ENCODE assay signal across 29 mouse cellular contexts in the genomic region with DNA sequence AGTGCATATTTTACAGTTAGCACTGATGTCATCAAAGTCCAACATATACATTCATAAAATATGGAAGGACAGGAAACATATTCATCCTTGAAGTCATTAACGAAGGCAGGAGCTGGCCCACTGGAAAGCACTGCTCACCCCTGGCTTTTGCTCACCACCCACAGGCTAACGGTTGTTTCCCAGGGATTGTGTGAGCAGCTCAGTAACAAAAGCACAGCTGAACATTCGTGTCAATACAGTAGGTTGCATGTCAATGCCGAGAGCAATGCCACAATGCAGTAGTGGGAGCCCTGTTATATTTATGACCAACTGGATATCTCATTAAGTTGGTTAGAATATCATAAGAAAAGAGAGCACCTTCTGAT.
DNase-seq lines count a peak whose midpoint lies in the region; ATAC-seq and TF ChIP-seq lines count a peak whose summit lies in the region.
"Had no signal": no experiment of that assay in that cellular context is flagged by ENCODE, and none has a peak within 500 bp of the region (broad histone marks: within the 10 kb centered on the region; RNA-seq: fewer than 3 reads in every experiment).

No protein-coding gene starts in this region.

- ATAC-seq in forebrain, embryonic 12.5 days (ENCODE audit: low FRiP score): no peak
- ATAC-seq in forebrain, embryonic 16.5 days: no peak
- ATAC-seq in hindbrain, embryonic 12.5 days (ENCODE audit: low FRiP score): peak; percentile 59; the same call in 1 of the 2 replicates
- no peak for ATAC-seq in neural tube, embryonic 11.5 days (ENCODE audit: insufficient read depth, low FRiP score, low TSS enrichment)
- no peak for ATAC-seq in neural tube, embryonic 15.5 days (ENCODE audit: low FRiP score)
- ATAC-seq: activated CD4-positive, CD25-positive, alpha-beta regulatory T cell, adult 4 months; liver, embryonic 12.5 days; lung, postnatal 0 days had no signal

- no peak for TF ChIP-seq CTCF in left cerebral cortex, adult 2 months (IDR thresholded peaks at IDR 0.05)

- intact Hi-C loops in left cerebral cortex, adult 2 months (cut with DNase I): no loop called here

- 0 out of 2 replicates have a peak overlapping the region, but pooled peaks have one; percentile 13 for H3K27ac ChIP-seq in forebrain, embryonic 12.5 days
- H3K27ac ChIP-seq in forebrain, embryonic 16.5 days (ENCODE audit: low read length): no peak overlapping the region
- peak overlapping the region; percentile 73 for H3K27ac ChIP-seq in hindbrain, embryonic 12.5 days
- H3K27ac ChIP-seq in hindbrain, embryonic 10.5 days: no peak overlapping the region
- H3K27ac ChIP-seq in neural tube, embryonic 11.5 days (ENCODE audit: low read depth, low read length): 0 out of 2 replicates have a peak overlapping the region, but pooled peaks have one; percentile 29
- H3K27ac ChIP-seq in neural tube, embryonic 15.5 days (replicated peaks): peak overlapping the region; percentile 54; the same call in 1 of the 2 replicates
- no peak overlapping the region for H3K27ac ChIP-seq in left cerebral cortex, adult 2 months
- H3K27ac ChIP-seq: heart, adult 2 months; kidney, embryonic 15.5 days; liver, embryonic 12.5 days; stomach, postnatal 0 days had no signal

- H3K9ac ChIP-seq in forebrain, embryonic 12.5 days: no peak overlapping the region
- H3K9ac ChIP-seq in forebrain, embryonic 16.5 days (replicated peaks; ENCODE audit: low read depth, low read length): no peak overlapping the region
- no peak overlapping the region for H3K9ac ChIP-seq in hindbrain, embryonic 12.5 days
- H3K9ac ChIP-seq in neural tube, embryonic 11.5 days (ENCODE audit: low read length): no peak overlapping the region
- no peak overlapping the region for H3K9ac ChIP-seq in neural tube, embryonic 15.5 days (replicated peaks)
- H3K9ac ChIP-seq: heart, embryonic 12.5 days; kidney, embryonic 15.5 days; liver, embryonic 12.5 days had no signal

- no peak overlapping the region for H3K4me3 ChIP-seq in forebrain, embryonic 12.5 days (replicated peaks)
- no peak overlapping the region for H3K4me3 ChIP-seq in forebrain, embryonic 16.5 days (replicated peaks; ENCODE audit: low read length)
- no peak overlapping the region for H3K4me3 ChIP-seq in hindbrain, embryonic 12.5 days
- no peak overlapping the region for H3K4me3 ChIP-seq in hindbrain, embryonic 10.5 days
- H3K4me3 ChIP-seq in neural tube, embryonic 11.5 days (ENCODE audit: low read depth, low read length): no peak overlapping the region
- H3K4me3 ChIP-seq in neural tube, embryonic 15.5 days (replicated peaks): no peak overlapping the region
- no peak overlapping the region for H3K4me3 ChIP-seq in left cerebral cortex, adult 2 months
- H3K4me3 ChIP-seq: heart, adult 2 months; heart, embryonic 12.5 days; kidney, embryonic 15.5 days; liver, embryonic 12.5 days; megakaryocyte, embryonic 14.5 days had no signal

- no peak for DNase-seq in hindbrain, embryonic 10.5 days (ENCODE audit: low spot score)
- DNase-seq in neural tube, embryonic 11.5 days (ENCODE audit: low spot score): no peak
- no peak for DNase-seq in neural tube, embryonic 10.5 days (ENCODE audit: extremely low spot score, low spot score)
- DNase-seq in left cerebral cortex, adult 2 months (ENCODE audit: extremely low spot score in 1 of 2, low spot score in 2 of 2): no peak
- DNase-seq: adrenal gland, adult 8-10 months; cerebellum, adult 8-10 months; cerebellum, postnatal 25 days; heart, adult 2 months; heart, postnatal 4 days; kidney, adult 18-20 months; kidney, postnatal 25 days; left cerebral cortex, postnatal 4 days; lung, adult 18-20 months; lung, postnatal 4 days; right cerebral cortex, adult 18-20 months; thymus, adult 18-20 months; thymus, postnatal 25 days had no signal

- H3K4me1 ChIP-seq in forebrain, embryonic 12.5 days: 0 out of 2 replicates have a peak, but pooled peaks cover 3% of the 10 kb centered on the region
- no peaks in the 10 kb centered on the region for H3K4me1 ChIP-seq in forebrain, embryonic 16.5 days (replicated peaks; ENCODE audit: control insufficient read depth, insufficient read depth, low read length)
- H3K4me1 ChIP-seq in hindbrain, embryonic 12.5 days: no peaks in the 10 kb centered on the region
- no peaks in the 10 kb centered on the region for H3K4me1 ChIP-seq in hindbrain, embryonic 10.5 days (replicated peaks)
- H3K4me1 ChIP-seq in neural tube, embryonic 11.5 days (ENCODE audit: control insufficient read depth, insufficient read depth, low read length): no peaks in the 10 kb centered on the region
- no peaks in the 10 kb centered on the region for H3K4me1 ChIP-seq in neural tube, embryonic 15.5 days
- H3K4me1 ChIP-seq: heart, embryonic 12.5 days; kidney, embryonic 15.5 days; liver, embryonic 12.5 days; megakaryocyte, embryonic 14.5 days had no signal

- H3K9me3 ChIP-seq in forebrain, embryonic 12.5 days: no peaks in the 10 kb centered on the region
- H3K9me3 ChIP-seq in forebrain, embryonic 16.5 days (ENCODE audit: control insufficient read depth, low read length): no peaks in the 10 kb centered on the region
- H3K9me3 ChIP-seq in hindbrain, embryonic 12.5 days (replicated peaks): no peaks in the 10 kb centered on the region
- H3K9me3 ChIP-seq in hindbrain, embryonic 10.5 days: no peaks in the 10 kb centered on the region
- no peaks in the 10 kb centered on the region for H3K9me3 ChIP-seq in neural tube, embryonic 11.5 days (ENCODE audit: control insufficient read depth, low read length)
- no peaks in the 10 kb centered on the region for H3K9me3 ChIP-seq in neural tube, embryonic 15.5 days (replicated peaks)
- H3K9me3 ChIP-seq: heart, embryonic 12.5 days; kidney, embryonic 15.5 days; liver, embryonic 12.5 days; megakaryocyte, embryonic 14.5 days had no signal

- WGBS in forebrain, embryonic 12.5 days: 52% methylated on average over 4 of the region's 4 CpGs
- 44% methylated on average over 4 of the region's 4 CpGs for WGBS in forebrain, embryonic 16.5 days
- 55% methylated on average over 4 of the region's 4 CpGs for WGBS in hindbrain, embryonic 12.5 days
- WGBS in hindbrain, embryonic 10.5 days: 80% methylated on average over 4 of the region's 4 CpGs
- 79% methylated on average over 4 of the region's 4 CpGs for WGBS in neural tube, embryonic 11.5 days
- 48% methylated on average over 4 of the region's 4 CpGs for WGBS in neural tube, embryonic 15.5 days

- H3K27me3 ChIP-seq in forebrain, embryonic 12.5 days: no peaks in the 10 kb centered on the region
- no peaks in the 10 kb centered on the region for H3K27me3 ChIP-seq in forebrain, embryonic 16.5 days (replicated peaks; ENCODE audit: control insufficient read depth, insufficient read depth, low read length)
- H3K27me3 ChIP-seq in hindbrain, embryonic 12.5 days: no peaks in the 10 kb centered on the region
- H3K27me3 ChIP-seq in hindbrain, embryonic 10.5 days (ENCODE audit: insufficient read depth, poor library complexity, severe bottlenecking): no peaks in the 10 kb centered on the region
- H3K27me3 ChIP-seq in neural tube, embryonic 11.5 days (ENCODE audit: control insufficient read depth, insufficient read depth, low read length): no peaks in the 10 kb centered on the region
- no peaks in the 10 kb centered on the region for H3K27me3 ChIP-seq in neural tube, embryonic 15.5 days (replicated peaks)
- H3K27me3 ChIP-seq: CH12.LX; heart, embryonic 12.5 days; kidney, embryonic 15.5 days; liver, embryonic 12.5 days; megakaryocyte, embryonic 14.5 days had no signal

- H3K4me2 ChIP-seq in forebrain, embryonic 12.5 days: no peak overlapping the region
- H3K4me2 ChIP-seq in forebrain, embryonic 16.5 days (ENCODE audit: low read length): no peak overlapping the region
- H3K4me2 ChIP-seq in hindbrain, embryonic 12.5 days (replicated peaks): no peak overlapping the region
- H3K4me2 ChIP-seq in neural tube, embryonic 11.5 days (ENCODE audit: low read depth): no peak overlapping the region
- no peak overlapping the region for H3K4me2 ChIP-seq in neural tube, embryonic 15.5 days
- H3K4me2 ChIP-seq: heart, embryonic 12.5 days; kidney, embryonic 15.5 days; liver, embryonic 12.5 days had no signal

- H3K36me3 ChIP-seq in forebrain, embryonic 12.5 days (replicated peaks): no peaks in the 10 kb centered on the region
- H3K36me3 ChIP-seq in forebrain, embryonic 16.5 days (ENCODE audit: control insufficient read depth, insufficient read depth): no peaks in the 10 kb centered on the region
- no peaks in the 10 kb centered on the region for H3K36me3 ChIP-seq in hindbrain, embryonic 12.5 days
- no peaks in the 10 kb centered on the region for H3K36me3 ChIP-seq in hindbrain, embryonic 10.5 days
- H3K36me3 ChIP-seq in neural tube, embryonic 11.5 days (ENCODE audit: control insufficient read depth, insufficient read depth, low read length): no peaks in the 10 kb centered on the region
- H3K36me3 ChIP-seq in neural tube, embryonic 15.5 days: no peaks in the 10 kb centered on the region
- H3K36me3 ChIP-seq: heart, embryonic 12.5 days; kidney, embryonic 15.5 days; liver, embryonic 12.5 days had no signal

Comparison
In these comparisons a context has a peak if more than half of its experiments do, and no peak if none do; other contexts are left out.
1. H3K27ac ChIP-seq: peak in forebrain, embryonic 12.5 days (single experiment), hindbrain, embryonic 12.5 days (single experiment), neural tube, embryonic 11.5 days (single experiment) and neural tube, embryonic 15.5 days (single experiment); none in forebrain, embryonic 16.5 days (single experiment), hindbrain, embryonic 10.5 days (single experiment) and left cerebral cortex, adult 2 months (single experiment).